Mouse (Mus musculus): ENCODE measurements around the gene Pigc. TPM values are rescaled to one million over a fixed set of nuclear protein-coding genes. Genes with fewer than 3 reads are reported as not detected.
A peak's percentile ranks its signal among the peaks of the same experiment; 100 is the strongest.

Gene Pigc
- polyA plus RNA-seq, 1 experiment from 2014 or later, result 30.1 TPM

GRCm38 (mm10) chr1:162009086-162009485 is 40.1 kb downstream of the Pigc start:
- Histone ChIP-seq H3K4me2 (ENCODE audit: low read depth, low read length, severe bottlenecking) (no peak overlapping the region), H3K27ac (ENCODE audit: low read depth, low read length) (no peak overlapping the region), H3K9ac (ENCODE audit: low read length) (no peak overlapping the region), H3K36me3 (ENCODE audit: control insufficient read depth, insufficient read depth, low read length) (no peaks in the 10 kb centered on the region), H3K27me3 (ENCODE audit: control insufficient read depth, insufficient read depth, low read length) (no peaks in the 10 kb centered on the region), H3K4me3 (ENCODE audit: low read depth, low read length) (no peak overlapping the region), H3K4me1 (replicated peaks; ENCODE audit: control insufficient read depth, insufficient read depth, low read length) (peaks cover 7% of the 10 kb centered on the region), H3K9me3 (ENCODE audit: control insufficient read depth, low read length) (no peaks in the 10 kb centered on the region)
- 78% methylated on average over 8 of the region's 8 CpGs for WGBS
- ATAC-seq (replicated peaks; ENCODE audit: low FRiP score) (no peak), DNase-seq (ENCODE audit: low spot score) (no peak)

GRCm38 (mm10) chr1:162011523-162012245 is 42.7 kb downstream of the Pigc start:
- Histone ChIP-seq H3K4me3 (ENCODE audit: low read depth, low read length) (no peak overlapping the region), H3K4me1 (replicated peaks; ENCODE audit: control insufficient read depth, insufficient read depth, low read length) (no peaks in the 10 kb centered on the region; the same call in 1 of the 2 replicates), H3K9ac (ENCODE audit: low read length) (no peak overlapping the region), H3K9me3 (ENCODE audit: control insufficient read depth, low read length) (no peaks in the 10 kb centered on the region), H3K27me3 (ENCODE audit: control insufficient read depth, insufficient read depth, low read length) (no peaks in the 10 kb centered on the region), H3K36me3 (ENCODE audit: control insufficient read depth, insufficient read depth, low read length) (no peaks in the 10 kb centered on the region), H3K4me2 (ENCODE audit: low read depth, low read length, severe bottlenecking) (no peak overlapping the region), H3K27ac (ENCODE audit: low read depth, low read length) (no peak overlapping the region)
- 79% methylated on average over 16 of the region's 16 CpGs for WGBS
- ATAC-seq (replicated peaks; ENCODE audit: low FRiP score) (no peak), DNase-seq (ENCODE audit: low spot score) (no peak)

- H3K36me3 ChIP-seq (ENCODE audit: control insufficient read depth, insufficient read depth, low read length), result no peaks in the 10 kb centered on the region
- WGBS, result 75% methylated on average over 4 of the region's 4 CpGs
- no peaks in the 10 kb centered on the region for H3K9me3 ChIP-seq (ENCODE audit: control insufficient read depth, low read length)
- ATAC-seq (replicated peaks; ENCODE audit: low FRiP score) (no peak), DNase-seq (ENCODE audit: low spot score) (no peak)
- no peak overlapping the region for H3K27ac ChIP-seq (ENCODE audit: low read depth, low read length)
- no peak overlapping the region for H3K4me2 ChIP-seq (ENCODE audit: low read depth, low read length, severe bottlenecking)
- H3K9ac ChIP-seq (ENCODE audit: low read length), result no peak overlapping the region
- no peaks in the 10 kb centered on the region for H3K27me3 ChIP-seq (ENCODE audit: control insufficient read depth, insufficient read depth, low read length)
- no peak overlapping the region for H3K4me3 ChIP-seq (ENCODE audit: low read depth, low read length)
- peaks cover 4% of the 10 kb centered on the region; the same call in 1 of the 2 replicates for H3K4me1 ChIP-seq (replicated peaks; ENCODE audit: control insufficient read depth, insufficient read depth, low read length)
Observed at GRCm38 (mm10) chr1:162013561-162013960, 44.6 kb downstream of the Pigc start.

- Histone ChIP-seq H3K4me3 (ENCODE audit: low read depth, low read length) (no peak overlapping the region), H3K36me3 (ENCODE audit: control insufficient read depth, insufficient read depth, low read length) (no peaks in the 10 kb centered on the region), H3K4me2 (ENCODE audit: low read depth, low read length, severe bottlenecking) (no peak overlapping the region), H3K9me3 (ENCODE audit: control insufficient read depth, low read length) (no peaks in the 10 kb centered on the region), H3K9ac (ENCODE audit: low read length) (no peak overlapping the region), H3K4me1 (replicated peaks; ENCODE audit: control insufficient read depth, insufficient read depth, low read length) (peaks cover 4% of the 10 kb centered on the region; the same call in 1 of the 2 replicates), H3K27ac (ENCODE audit: low read depth, low read length) (no peak overlapping the region), H3K27me3 (ENCODE audit: control insufficient read depth, insufficient read depth, low read length) (no peaks in the 10 kb centered on the region)
- DNase-seq (ENCODE audit: low spot score) (no peak), ATAC-seq (replicated peaks; ENCODE audit: low FRiP score) (no peak)
- 73% methylated on average over 8 of the region's 8 CpGs for WGBS
Observed at GRCm38 (mm10) chr1:162015247-162015862, 46.4 kb downstream of the Pigc start.

GRCm38 (mm10) chr1:162016982-162017381 is 48.0 kb downstream of the Pigc start:
- no peak overlapping the region for H3K9ac ChIP-seq (ENCODE audit: low read length)
- no peaks in the 10 kb centered on the region for H3K36me3 ChIP-seq (ENCODE audit: control insufficient read depth, insufficient read depth, low read length)
- DNase-seq (ENCODE audit: low spot score), result no peak
- H3K27ac ChIP-seq (ENCODE audit: low read depth, low read length), result peak overlapping the region; percentile 59; the same call in 1 of the 2 replicates
- H3K9me3 ChIP-seq (ENCODE audit: control insufficient read depth, low read length), result no peaks in the 10 kb centered on the region
- no peak for ATAC-seq (replicated peaks; ENCODE audit: low FRiP score)
- WGBS, result 65% methylated on average over 7 of the region's 7 CpGs
- no peaks in the 10 kb centered on the region for H3K27me3 ChIP-seq (ENCODE audit: control insufficient read depth, insufficient read depth, low read length)
- no peak overlapping the region for H3K4me3 ChIP-seq (ENCODE audit: low read depth, low read length)
- no peak overlapping the region for H3K4me2 ChIP-seq (ENCODE audit: low read depth, low read length, severe bottlenecking)
- H3K4me1 ChIP-seq (replicated peaks; ENCODE audit: control insufficient read depth, insufficient read depth, low read length), result peaks cover 4% of the 10 kb centered on the region; the same call in 1 of the 2 replicates

- Histone ChIP-seq H3K9ac (ENCODE audit: low read length) (no peak overlapping the region), H3K4me3 (ENCODE audit: low read depth, low read length) (no peak overlapping the region), H3K27me3 (ENCODE audit: control insufficient read depth, insufficient read depth, low read length) (no peaks in the 10 kb centered on the region), H3K4me2 (ENCODE audit: low read depth, low read length, severe bottlenecking) (no peak overlapping the region), H3K36me3 (ENCODE audit: control insufficient read depth, insufficient read depth, low read length) (no peaks in the 10 kb centered on the region), H3K4me1 (replicated peaks; ENCODE audit: control insufficient read depth, insufficient read depth, low read length) (peaks cover 4% of the 10 kb centered on the region; the same call in 1 of the 2 replicates), H3K9me3 (ENCODE audit: control insufficient read depth, low read length) (no peaks in the 10 kb centered on the region), H3K27ac (ENCODE audit: low read depth, low read length) (no peak overlapping the region)
- no peak for ATAC-seq (replicated peaks; ENCODE audit: low FRiP score)
- DNase-seq (ENCODE audit: low spot score), result no peak
- 85% methylated on average over 13 of the region's 13 CpGs for WGBS
Observed at GRCm38 (mm10) chr1:162017975-162018600, 49.1 kb downstream of the Pigc start.

- no peak overlapping the region for H3K27ac ChIP-seq (ENCODE audit: low read depth, low read length)
- no peak for ATAC-seq (replicated peaks; ENCODE audit: low FRiP score)
- H3K36me3 ChIP-seq (ENCODE audit: control insufficient read depth, insufficient read depth, low read length), result no peaks in the 10 kb centered on the region
- peaks cover 4% of the 10 kb centered on the region; the same call in 1 of the 2 replicates for H3K4me1 ChIP-seq (replicated peaks; ENCODE audit: control insufficient read depth, insufficient read depth, low read length)
- WGBS, result 87% methylated on average over 6 of the region's 6 CpGs
- no peak for DNase-seq (ENCODE audit: low spot score)
- H3K9ac ChIP-seq (ENCODE audit: low read length), result no peak overlapping the region
- H3K4me3 ChIP-seq (ENCODE audit: low read depth, low read length), result no peak overlapping the region
- no peak overlapping the region for H3K4me2 ChIP-seq (ENCODE audit: low read depth, low read length, severe bottlenecking)
- no peaks in the 10 kb centered on the region for H3K27me3 ChIP-seq (ENCODE audit: control insufficient read depth, insufficient read depth, low read length)
- H3K9me3 ChIP-seq (ENCODE audit: control insufficient read depth, low read length), result no peaks in the 10 kb centered on the region
Observed at GRCm38 (mm10) chr1:162018601-162018977, 49.6 kb downstream of the Pigc start.

- Histone ChIP-seq H3K36me3 (ENCODE audit: control insufficient read depth, insufficient read depth, low read length) (no peaks in the 10 kb centered on the region), H3K27ac (ENCODE audit: low read depth, low read length) (no peak overlapping the region), H3K9me3 (ENCODE audit: control insufficient read depth, low read length) (no peaks in the 10 kb centered on the region), H3K4me3 (ENCODE audit: low read depth, low read length) (no peak overlapping the region), H3K27me3 (ENCODE audit: control insufficient read depth, insufficient read depth, low read length) (no peaks in the 10 kb centered on the region), H3K4me2 (ENCODE audit: low read depth, low read length, severe bottlenecking) (no peak overlapping the region), H3K9ac (ENCODE audit: low read length) (no peak overlapping the region), H3K4me1 (replicated peaks; ENCODE audit: control insufficient read depth, insufficient read depth, low read length) (peaks cover 4% of the 10 kb centered on the region; the same call in 1 of the 2 replicates)
- WGBS, result 56% methylated on average over 7 of the region's 7 CpGs
- no peak for DNase-seq (ENCODE audit: low spot score)
- ATAC-seq (replicated peaks; ENCODE audit: low FRiP score), result no peak
Observed at GRCm38 (mm10) chr1:162020303-162020731, 51.3 kb downstream of the Pigc start.

Measured in forebrain, embryonic 11.5 days (tissue).